Mouse (Mus musculus) gastrocnemius, postnatal 4 days (tissue): ENCODE measurements around the gene Cdk6. TPM values are rescaled to one million over a fixed set of nuclear protein-coding genes. Genes with fewer than 3 reads are reported as not detected.
"Not testable (repeated sequence)": the region's sequence is repeated elsewhere in the genome, so short reads cannot be mapped to it uniquely, and the experiment has no call there.

Experiments
- DNase-seq, 2 experiments: peaks; one replicate each; pipeline ENCODE4 v3.0.0; 2021 to 2022; ENCODE audit warnings: low spot score in 2 of 2, mixed read lengths in 2 of 2
- total RNA-seq, 2 experiments: library from RNA; stranded (reverse); gene quantifications; 2 replicates each; pipeline ENCODE4 v1.2.3; 2021

Cdk6 gene
- total RNA-seq, 2 experiments from 2014 or later = 18.0 to 21.2 TPM

DNA sequence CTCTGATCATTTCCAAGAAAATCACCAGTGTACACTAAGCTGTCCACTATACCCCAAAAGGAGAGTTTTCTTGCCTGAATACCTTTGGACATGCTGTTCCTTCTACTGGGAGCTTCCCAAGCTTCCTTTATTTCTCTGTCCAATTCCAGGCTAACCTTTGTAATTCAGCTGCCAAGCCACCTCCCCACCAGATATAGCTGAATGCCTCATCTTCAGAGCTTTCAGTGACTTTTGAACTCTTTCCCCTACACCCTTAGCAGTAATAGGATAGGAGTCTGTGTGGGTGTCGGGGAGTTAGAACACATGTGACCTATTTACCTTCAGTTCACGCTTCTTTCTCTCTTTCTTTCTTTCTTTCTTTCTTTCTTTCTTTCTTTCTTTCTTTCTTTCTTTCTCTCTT is 34.9 kb downstream of the Cdk6 start:
- no peak for DNase-seq

DNA sequence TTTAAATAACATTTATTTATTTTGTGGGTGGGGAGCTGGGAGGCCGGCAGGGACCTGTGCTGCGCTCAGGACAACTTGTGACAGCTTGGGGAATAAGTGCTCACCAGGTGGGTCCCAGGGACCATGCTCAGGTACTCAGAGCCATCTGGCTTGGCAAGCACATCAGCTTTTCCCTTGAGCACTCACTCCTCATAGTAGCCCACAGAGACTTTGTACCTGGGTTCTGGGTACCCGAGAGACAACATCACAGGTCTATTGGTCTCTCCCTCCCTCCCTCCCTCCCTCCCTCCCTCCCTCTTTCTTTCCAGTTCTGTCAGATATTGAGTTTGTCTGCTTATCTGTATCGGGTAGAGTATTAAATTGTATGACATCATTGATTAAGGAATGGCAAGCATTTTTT is 38.0 kb downstream of the Cdk6 start:
- no peak for DNase-seq

DNA sequence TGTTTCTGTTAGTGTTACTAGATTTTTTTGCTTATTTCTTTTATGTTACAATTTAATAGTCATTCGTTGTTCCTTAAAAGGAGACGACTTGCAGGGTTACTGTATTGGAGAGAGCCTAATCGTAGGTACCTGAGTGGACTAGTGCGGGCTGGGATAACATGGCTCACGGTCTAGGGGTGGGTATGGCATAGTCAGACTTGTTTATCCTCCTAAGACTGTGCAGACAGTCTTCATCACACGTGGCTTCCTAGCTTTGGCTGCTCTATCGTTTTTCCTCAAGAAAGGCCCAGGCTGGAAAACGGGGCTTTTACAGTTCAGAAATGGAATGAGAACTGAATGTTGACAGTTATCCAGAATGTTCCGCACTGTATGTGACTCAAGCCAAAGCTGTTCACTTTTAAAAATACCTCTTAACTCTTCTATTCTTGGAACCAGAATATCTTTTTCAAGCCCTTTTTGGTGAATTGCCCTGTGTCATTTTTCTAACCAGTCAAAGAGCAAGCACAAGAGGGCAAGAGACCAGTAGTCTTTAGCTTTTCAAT is 39.5 kb downstream of the Cdk6 start:
- DNase-seq = no peak

GRCm38 (mm10) chr5:3381795-3382194 is 40.5 kb downstream of the Cdk6 start:
- DNase-seq = no peak

GRCm38 (mm10) chr5:3382343-3383040 is 41.2 kb downstream of the Cdk6 start:
- no peak for DNase-seq

- DNase-seq = no peak
These were observed 42.3 kb downstream of the Cdk6 start for GRCm38 (mm10) chr5:3383547-3383946.

- no peak for DNase-seq
These were observed 43.8 kb downstream of the Cdk6 start for GRCm38 (mm10) chr5:3385078-3385477.

DNA sequence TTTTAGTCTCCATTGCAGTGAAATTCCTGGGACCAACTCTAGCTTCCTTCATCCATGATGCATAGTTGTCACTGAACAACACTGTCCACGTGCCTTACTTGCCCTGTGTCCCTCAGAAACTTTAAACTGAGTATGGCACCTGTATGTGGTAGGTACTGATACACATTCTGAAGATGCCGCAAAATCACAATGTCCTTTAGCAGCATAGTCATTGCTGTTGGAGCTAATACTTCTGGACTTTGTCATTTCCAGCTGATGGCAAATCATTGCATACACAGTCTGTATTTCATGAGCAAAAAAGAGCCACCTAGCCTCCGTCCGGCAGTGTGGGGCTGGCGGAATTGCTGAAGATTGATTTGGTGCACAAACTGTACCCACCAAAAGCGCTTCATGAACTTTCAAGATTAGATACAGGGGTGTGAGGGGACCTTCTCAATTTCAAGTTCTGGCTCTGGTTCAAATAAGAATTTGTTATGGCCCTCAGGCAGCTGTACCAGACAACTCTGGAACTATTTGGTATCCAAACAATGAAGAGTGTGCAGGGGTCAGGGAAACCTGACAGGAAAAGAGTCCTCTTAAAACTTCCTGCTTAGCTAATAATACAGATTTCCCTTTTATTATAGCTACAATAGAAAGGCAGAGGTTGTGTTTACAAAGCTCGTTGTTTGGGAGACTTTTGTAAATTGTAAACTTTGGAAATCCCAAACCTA is 44.9 kb downstream of the Cdk6 start:
- no peak for DNase-seq

- DNase-seq = no peak
These were observed 45.4 kb downstream of the Cdk6 start for GRCm38 (mm10) chr5:3386731-3387087.

GRCm38 (mm10) chr5:3387138-3387537 is 45.9 kb downstream of the Cdk6 start:
- DNase-seq = no peak

DNA sequence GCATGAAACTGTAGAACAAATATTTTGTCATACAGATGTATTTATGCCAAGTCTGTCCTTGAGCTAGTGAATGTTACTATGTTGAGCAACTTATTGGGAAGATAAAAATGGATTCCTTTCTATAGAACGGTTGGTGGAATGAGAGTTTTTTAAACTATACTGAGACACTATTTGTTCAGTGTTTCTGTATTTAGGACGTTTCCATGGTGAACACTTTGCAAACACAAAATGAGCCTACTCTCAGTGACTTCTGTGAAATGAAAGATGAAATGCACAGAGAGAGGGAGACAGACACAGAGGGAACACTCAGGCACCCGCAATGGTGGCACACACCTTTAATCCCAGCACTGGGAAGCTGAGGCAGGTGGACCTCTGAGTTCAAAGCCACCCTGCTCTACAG is 51.6 kb downstream of the Cdk6 start:
- DNase-seq = no peak

DNA sequence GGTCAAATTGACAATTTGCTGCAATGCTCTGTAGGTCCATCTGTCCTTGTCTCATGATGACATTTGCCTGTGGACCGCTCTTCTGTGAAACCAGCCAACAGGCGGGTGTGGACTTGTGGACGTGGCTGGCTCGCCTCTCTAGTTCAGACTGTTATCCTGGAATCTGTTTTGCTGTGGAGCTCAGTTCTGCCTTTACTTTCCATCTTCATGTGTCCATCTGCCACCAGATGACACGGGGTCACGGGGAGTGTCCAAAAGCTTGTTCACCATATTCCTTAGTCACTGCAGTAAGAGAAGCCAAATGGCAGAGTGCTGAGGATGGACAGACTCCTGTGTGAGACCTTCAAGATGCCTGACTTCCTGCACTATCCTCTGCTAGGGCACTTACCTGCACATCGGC is 52.9 kb downstream of the Cdk6 start:
- DNase-seq = no peak

GRCm38 (mm10) chr5:3395020-3395419 is 53.7 kb downstream of the Cdk6 start:
- no peak for DNase-seq

DNA sequence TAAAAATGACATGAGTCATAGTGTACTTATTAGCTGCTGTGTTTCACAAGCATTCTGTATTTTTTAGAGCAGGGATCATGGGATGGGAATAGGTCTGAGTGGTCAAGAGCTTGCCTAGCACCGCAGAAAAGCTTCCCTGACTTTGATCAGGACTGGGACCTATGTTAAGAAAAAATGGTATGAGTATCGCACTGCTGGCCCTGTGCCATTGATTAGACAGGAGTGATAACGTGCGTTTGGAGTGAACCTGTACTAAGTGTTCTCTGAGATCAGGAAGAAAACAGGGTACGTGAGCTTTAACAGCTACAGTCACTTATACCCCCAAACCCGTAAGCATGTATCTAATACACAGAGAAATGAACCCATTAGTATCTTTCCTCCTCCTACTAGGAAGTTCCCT is 54.9 kb downstream of the Cdk6 start:
- DNase-seq = no peak

- no peak for DNase-seq
These were observed 55.8 kb downstream of the Cdk6 start for GRCm38 (mm10) chr5:3396910-3397575.

- no peak for DNase-seq
These were observed 58.7 kb downstream of the Cdk6 start for GRCm38 (mm10) chr5:3399784-3400494.

- DNase-seq = peak in 1 of 2 experiments; percentile 40
These were observed 63.8 kb downstream of the Cdk6 start for GRCm38 (mm10) chr5:3405102-3405501.

GRCm38 (mm10) chr5:3405503-3405902 is 64.2 kb downstream of the Cdk6 start:
- no peak for DNase-seq

GRCm38 (mm10) chr5:3407926-3408325 is 66.6 kb downstream of the Cdk6 start:
- DNase-seq = no peak

- DNase-seq = not testable (repeated sequence)
These were observed 76.9 kb downstream of the Cdk6 start for GRCm38 (mm10) chr5:3418183-3418582.

GRCm38 (mm10) chr5:3420094-3420831 is 79.0 kb downstream of the Cdk6 start:
- no peak for DNase-seq
